Mouse (Mus musculus) brain, embryonic 18.5 days (tissue): ENCODE measurements at regions not wholly inside any gene's neighbourhood (a gene's known extent, or its start where the extent isn't known, plus 50 kb on each side); places are given as distances from the start of the nearest gene placed in this dataset.

ENCODE experiments used
- DNase-seq: peaks from one replicate; pipeline ENCODE4 v3.0.0-alpha.2; 2012; ENCODE audit warnings: low read depth, low spot score

DNA sequence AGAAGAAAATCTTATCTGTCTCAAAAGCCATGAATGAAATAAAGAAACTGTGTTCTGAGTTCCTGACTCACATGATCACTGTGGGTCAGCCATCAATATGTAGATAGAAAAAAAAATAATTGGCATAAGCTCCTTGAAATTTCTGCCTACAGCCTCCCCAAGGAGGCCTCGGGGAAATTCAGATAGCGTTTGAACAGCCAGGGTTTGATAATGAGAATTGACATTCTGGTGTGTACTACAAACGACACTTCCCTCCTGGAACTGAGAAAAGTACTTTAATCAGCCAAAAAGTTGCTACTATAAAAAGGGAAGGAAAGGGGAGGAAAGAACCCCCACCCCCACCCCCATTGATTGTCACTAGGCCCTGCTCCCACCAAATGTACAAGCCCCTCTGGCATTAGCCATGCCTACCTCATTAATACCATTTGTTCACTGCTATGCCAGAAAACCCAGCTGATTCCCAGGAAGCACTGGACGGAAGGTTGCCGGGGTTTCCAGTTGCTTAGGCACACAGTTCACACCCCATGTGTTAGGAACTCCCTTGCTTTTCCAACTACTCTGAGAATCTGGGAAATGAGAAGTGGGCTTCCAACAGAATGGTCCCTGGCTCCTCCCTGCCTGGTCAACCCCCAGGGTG lies 78.4 kb upstream of the Klf7 start:
- no peak for DNase-seq

DNA sequence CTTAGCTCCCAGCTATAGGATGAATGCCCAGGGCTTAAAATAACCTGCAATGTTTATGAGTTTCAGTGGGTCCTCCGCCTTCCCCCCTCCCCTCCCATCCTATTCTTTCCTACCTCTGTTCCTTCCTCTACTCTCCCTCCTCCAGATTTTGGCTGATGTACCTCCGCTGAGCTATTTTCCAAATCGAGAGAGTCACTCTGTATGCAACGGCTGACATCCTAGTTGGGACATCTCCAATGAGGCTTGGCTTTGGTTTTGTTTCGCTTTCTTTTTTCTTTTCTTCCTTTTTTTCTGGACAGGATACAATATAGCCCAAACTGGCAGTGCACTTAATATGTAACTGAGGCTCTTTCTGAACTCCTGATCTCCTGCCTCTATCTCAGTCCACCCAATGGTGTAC lies 76.7 kb upstream of the Klf7 start:
- DNase-seq: no peak

DNA sequence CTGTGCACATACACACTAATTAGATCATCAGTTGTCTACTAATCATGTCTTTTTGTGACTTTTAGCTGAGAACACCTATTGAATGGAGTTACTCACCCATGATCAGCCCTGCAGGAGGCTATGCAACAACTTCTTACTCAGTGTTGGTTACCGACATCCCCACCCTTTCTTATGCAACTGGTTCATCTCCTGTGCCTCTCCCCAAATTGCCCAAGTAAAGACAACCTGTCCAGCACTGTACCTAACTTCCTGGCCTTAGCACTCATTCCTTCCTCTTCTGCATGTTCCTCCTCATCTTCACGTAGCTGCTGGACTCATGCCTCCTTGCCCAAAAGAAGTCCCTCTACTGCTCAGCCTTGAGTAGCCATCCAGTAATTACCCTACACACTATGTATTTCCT lies 76.2 kb upstream of the Klf7 start:
- no peak for DNase-seq

DNA sequence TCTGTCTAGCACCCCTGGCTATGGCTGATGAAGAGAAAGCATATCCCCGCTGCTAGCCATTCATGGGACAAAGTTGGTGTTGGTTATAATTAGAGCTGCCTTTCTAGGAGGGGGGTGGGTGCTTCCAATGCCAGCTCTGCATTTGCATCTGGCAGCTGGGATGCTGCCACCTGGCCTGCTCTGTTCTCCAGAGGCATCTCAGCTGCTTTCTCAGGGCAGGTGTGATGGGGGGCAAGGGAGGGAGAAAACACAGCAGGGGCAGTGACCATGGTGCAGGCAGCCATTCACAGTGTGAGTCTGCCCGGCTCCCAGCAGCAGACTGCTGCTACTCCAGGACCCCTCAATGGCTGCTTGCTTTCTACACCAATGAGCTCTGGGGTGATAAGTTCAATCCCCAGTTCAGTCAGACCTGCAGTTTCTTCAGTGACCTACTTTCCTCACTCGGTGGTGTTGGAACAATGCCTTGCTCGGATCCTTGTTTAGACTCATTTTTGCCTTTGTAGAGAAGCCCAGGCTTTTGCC lies 73.9 kb upstream of the Klf7 start:
- no peak for DNase-seq

DNA sequence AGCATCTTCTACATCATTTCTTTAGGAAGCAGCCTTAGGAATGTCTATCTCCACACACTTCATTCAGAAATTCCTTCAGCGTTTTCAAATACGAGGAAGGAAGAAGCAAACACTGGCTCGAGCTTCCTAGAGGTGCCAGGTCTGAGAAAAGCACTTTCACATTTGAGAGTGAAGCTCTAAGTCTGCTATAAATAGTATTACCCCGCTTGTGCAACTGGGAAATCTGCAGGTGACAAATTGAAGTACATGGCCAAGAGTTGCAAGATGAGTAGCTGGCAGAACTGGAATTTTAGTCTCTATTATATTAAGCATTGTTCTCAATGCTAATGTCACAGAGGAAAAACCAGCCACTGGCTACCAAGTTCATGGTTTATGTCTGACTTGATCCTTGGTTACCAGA lies 73.2 kb upstream of the Klf7 start:
- DNase-seq: no peak

DNA sequence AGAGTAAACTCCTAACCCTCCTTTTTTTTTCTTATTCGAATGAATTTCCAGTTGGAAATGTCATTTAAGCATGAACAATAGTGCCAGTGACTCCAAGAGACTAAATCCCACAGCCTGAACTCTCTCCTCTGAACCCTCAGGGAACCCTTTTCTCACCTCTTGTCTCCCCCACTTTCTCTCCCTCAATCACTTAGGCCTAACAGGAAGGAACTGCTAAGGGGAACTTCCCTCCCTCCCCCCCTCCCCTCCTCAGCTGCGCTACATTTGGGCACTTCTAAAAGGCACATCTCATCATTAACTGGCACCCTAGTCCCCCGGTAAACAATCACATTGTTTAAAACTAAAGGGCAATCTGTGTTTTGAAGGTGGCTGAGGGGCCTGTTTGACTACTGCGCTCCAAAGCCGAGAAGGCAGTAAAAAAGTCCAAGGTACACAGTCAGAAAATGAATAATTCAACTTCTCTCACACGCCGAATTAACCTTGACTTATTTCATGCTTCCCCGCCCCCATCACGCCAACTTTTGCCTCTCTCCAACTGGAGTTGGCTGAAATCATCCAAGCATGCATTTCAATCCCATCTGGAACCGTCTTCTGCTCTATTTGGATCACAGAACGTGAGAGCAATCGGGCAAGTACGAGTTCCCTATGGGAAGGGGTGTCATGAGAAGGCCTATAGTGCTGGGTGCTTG lies 71.2 kb upstream of the Klf7 start:
- DNase-seq: no peak

DNA sequence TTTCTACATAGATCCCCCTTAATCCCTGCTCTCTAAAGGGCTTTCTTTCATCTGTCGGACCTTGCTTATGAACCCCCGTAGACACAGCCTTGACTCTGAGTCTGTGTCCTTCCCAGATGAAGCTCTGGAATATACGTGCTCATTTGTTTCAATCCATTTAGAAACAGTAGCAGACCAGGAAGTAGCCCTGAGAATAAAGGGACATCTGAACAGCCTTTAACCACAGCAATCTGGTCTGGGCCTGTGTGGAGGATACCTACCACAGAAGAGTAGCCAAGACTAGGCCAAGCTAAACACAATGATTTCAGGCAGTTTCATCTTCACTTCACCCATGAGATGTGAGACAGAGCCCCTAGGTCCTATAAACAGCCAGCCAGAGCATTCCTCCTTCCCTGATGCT lies 70.7 kb upstream of the Klf7 start:
- DNase-seq: no peak

DNA sequence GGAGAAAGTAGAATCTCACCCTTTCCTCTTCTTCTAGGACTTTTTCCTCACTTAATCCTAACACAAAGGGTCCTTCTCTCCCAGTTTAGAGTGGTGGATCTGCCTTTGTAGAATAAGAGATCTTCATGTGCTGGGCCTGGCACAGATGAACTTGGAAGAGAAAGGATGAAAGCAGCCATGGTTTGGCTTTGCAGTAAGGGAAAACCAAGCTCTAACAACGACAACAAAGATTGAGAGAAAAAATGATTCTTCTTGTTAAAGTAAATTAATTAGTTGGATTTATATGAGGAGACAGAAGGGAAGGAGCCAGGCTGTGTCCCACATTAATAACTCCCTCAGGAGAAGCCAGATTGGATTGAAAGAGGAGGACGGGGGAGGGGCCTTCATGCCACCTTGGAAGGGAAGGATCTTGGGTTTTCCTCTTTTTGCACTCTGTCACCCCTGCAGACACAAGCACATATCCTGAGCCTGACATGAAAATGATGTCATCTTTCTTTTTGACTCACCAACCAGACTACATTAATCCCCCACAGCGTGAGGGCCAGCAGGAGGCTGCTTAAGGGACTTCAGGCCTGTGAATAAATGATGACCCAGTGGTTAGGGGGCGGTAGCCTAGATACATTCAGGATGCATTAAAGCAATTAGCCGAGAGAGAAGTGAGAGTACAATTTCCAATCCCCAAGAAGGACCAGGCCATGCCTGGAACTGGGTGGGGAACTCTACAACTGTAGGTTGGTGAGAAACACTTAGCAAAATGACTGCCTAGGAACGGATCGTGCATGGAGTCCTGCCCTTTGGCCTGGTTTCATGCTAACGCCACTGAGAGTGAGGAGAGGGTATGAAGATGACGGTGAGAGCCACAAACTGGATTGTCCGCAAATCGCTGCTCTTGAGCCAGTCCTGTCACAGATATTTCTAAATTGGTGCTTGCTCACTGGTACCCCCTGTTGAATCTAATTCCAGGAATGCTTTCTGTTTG lies 69.4 kb upstream of the Klf7 start:
- no peak for DNase-seq

DNA sequence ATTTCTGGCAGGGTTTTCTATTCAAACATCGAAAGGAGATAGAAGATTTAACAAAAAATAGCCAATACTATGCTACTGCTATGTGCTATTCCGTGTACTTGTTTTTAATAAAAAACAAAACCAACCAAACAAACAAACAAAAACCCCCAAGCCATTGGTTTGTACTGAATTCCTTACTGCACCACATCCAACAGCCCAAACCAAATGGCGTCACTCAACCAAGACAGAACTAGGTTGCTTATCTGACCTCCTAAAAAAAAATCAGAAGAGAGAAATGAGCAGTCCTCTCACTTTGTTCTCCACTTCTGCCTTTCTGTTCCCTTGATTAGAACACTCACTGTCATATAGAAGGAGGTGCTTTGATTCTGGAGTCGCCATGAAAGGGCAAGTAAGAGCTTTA lies 68.6 kb upstream of the Klf7 start:
- DNase-seq: no peak

DNA sequence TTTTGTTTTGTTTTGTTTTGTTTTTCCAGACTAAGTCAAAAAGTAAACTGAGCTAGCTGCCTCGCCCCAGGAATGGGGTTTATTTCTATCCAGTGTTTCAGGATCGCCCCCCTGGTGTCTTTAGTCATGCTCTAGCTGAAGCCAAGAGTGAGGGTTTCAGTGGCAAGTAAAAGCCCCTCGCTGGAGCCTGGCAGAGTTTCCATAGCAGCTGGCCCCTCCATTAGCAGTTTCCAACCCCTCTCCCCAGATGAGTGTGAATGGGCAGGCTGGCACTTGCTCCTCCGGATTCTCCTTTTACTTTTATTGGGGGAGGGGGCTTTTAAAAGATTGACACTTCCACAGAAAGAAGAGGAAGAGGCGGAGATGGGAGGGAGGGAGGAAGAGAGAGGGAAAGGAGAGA lies 68.0 kb upstream of the Klf7 start:
- no peak for DNase-seq

DNA sequence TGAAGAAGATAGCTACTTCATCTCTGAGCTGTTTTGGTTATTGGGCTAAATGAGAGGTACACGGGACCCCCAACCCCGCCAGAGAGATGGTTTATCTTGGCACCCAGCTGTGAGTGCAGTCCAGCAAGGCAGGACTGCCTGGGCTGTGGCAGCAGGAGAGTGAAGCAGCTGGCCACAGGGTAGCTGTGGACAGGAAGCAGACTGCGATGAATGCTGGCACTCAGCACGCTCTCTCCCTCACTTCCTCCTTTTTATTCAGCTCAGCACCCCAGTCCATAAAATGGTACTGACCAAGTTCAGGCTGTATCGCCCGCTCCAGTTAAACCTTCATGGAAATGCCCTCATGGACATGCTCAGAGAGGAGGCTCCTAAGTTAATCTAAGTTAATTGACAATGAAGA lies 67.4 kb upstream of the Klf7 start:
- no peak for DNase-seq

DNA sequence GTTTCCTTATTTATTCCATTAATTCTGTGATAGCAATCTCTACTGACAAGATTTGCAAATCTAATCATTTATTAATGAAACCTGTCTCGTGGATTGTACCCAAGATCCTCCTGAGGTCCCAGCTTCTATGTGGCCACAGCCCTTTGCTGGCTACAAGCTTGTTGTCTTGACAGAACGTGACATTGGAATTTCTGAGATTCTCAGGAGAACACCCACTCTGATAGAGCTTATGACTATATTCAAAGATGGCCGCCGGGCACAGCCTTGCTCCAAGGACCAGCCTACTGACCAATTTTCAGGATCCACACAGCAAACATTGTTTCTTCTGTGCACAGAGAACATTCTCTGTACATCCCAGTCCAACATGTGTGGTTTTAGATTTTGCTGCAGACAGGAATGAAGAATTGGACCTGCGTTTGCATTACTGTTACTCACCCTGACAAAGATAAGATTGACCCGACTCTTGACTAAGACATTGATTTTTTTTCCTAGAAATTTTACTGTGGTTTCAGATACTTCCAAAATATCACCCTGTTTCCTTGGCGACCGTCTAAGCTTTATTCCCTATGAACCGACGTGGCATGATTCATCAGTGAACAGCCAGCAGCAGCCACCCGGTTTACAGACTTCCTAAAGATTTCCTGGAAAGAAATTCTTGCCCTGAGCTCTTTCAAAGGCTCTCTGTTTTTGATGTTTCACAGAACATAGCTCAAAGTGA lies 65.9 kb upstream of the Klf7 start:
- no peak for DNase-seq

DNA sequence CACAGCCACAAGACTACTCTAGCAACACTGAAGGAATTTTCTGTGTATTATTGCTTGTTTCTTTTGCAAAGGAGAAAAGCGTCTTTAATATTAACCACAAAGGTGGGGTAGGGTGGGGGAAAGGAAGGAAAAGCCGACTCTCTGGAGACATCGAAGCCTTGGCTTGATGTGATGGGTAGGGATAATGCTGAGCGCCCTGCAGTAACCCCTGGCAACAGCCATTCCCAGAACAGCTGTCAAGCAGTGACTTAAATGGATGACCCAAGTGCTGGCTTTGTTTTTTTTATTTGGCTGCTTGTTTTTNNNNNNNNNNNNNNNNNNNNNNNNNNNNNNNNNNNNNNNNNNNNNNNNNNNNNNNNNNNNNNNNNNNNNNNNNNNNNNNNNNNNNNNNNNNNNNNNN lies 51.6 kb upstream of the Klf7 start:
- no peak for DNase-seq

DNA sequence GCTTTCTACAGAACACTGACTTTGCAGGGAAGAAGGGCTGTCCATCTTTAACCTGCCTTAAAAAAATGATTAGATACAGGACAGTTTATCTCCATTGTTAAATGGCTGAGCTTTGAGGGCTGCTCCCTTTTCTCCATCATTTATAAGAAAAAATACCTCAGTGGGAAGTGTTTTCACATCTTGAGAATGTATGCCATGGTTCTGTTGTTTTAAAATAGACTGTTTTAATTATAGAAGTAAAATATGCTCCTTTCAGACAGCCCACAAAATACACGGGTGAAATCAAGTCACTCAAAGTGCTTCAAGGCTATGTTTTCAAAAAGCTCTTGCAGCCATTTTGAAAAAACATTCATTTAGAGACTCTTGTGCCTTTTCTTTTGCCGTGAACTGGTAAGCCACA lies 50.0 kb upstream of the Klf7 start:
- DNase-seq: no peak
